Mouse (Mus musculus) urinary bladder, postnatal 4 days (tissue): ENCODE results near the gene Map4k4.
A peak's percentile ranks its signal among the peaks of the same experiment; 100 is the strongest.

ENCODE experiments used
- DNase-seq, 2 experiments: peaks; one replicate each; pipeline ENCODE4 v3.0.0; 2021 to 2022; ENCODE audit warnings: low spot score in 2 of 2

The Map4k4 gene

DNA sequence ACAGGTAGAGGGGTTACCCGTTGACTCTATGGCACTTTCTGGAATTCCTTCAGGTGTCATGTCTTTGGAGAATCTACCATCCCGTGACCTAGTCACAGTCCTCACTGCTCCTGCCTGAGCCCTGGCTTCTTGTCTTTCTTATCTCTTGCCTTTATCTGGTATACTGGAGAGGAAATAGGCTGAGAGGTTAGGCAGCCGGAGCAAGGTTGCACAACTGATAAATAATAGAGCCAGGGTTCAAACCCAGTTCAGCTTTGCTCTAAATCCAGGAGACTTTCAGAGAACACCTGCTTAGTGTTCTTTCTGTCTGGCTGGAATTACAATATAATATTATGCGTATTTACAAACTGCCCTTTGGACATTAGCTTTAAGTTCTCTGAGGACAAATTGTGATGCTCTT is 2.0 kb upstream of the Map4k4 start:
- no peak for DNase-seq

DNA sequence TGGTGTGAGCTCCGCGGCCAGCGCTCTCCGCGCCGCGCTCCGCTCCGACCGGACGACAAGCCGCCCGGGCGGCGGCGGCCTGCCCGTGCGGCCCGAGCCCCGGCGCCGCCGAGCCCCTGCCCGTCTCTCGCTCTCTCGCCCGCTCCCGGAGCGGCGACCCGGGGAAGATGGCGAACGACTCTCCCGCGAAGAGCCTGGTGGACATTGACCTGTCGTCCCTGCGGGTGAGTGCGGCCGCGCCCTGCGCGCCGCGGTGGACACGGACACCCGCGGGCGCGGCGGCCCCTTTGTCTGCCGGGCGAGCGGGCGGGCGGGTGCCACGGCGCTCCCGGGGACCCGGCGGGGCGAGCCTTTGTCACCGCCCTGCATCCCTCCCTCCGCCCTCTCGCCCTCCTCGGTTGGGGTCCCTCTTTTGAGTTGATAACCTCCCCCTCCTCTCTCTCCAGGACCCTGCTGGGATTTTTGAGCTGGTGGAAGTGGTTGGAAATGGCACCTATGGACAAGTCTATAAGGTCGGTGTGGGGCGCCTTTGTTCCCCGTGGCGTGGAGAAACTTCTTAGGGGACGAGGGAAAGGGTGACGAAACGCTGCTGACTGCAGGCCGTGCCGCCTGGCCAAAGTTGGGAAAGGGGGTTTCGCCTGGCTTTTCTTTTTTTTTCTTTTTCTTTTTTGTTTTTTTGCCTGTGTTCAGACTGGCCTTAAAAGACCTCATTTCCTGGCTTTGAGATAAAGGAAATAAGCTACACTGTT is 524 bp downstream of the Map4k4 start:
- DNase-seq, result peak in 1 of 2 experiments; percentile 46

DNA sequence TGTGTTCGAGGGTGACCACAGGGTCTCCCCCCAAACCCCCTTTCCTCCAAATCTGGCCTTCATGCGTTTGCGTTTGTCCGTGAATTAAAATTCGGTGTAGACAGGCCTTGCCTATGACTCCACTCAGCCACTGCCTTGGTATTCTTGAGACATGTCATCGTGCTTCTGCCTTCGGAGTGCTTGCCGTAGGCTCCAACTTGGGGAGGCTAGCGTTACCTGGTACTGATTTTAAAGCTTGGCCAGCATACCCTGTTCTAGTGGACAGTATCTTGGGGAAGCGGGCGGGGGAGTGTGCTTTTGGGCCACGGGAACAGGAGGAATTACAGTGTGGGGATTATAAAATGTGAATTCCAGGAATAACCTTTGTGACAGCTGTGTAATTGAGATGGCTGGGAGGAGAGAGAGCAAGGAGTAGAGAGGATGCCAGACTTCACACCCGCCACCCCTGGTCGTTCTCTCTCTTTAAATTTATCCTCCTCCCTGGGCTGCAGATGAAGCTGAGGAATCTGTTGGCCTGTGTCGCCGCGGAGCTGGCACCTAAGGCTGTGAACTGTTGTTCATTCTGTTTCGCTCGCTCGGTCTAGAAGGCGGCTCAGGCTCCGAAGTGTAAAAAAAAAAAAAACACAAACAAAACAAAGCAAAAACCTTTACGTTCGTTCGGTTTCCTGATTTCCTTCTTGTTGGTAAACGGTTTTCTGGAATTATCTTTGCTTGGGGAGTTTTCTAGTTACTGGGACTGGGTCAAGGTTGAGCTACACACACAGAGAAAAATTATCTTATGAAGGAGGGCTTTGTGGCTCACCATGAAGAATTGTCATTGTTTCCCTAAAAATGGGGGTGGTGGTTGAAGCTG is 1.4 kb downstream of the Map4k4 start:
- DNase-seq, result no peak

DNA sequence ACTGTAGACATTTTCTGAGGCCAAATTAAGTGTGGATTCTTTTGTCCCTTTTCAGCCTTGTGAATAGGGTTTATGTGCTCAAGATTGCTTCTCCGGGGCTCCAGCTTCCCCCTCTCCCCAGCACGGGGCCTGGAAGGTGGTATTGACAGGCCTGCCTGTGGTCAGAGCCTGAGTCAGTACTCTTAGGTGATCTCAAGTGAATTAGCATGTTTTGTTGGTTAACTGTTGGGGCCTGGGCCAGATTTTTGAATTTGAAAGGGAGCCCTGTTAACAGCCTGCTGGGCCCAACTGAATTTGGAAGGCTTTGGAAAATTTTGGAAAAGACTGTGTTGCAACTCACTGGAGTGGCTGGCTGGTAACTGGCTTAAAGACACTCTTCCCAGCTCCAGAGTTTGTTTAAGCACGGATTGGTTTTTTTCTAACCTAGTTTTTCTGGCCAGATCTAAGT is 2.0 kb downstream of the Map4k4 start:
- DNase-seq, result peak in 1 of 2 experiments; percentile 44

DNA sequence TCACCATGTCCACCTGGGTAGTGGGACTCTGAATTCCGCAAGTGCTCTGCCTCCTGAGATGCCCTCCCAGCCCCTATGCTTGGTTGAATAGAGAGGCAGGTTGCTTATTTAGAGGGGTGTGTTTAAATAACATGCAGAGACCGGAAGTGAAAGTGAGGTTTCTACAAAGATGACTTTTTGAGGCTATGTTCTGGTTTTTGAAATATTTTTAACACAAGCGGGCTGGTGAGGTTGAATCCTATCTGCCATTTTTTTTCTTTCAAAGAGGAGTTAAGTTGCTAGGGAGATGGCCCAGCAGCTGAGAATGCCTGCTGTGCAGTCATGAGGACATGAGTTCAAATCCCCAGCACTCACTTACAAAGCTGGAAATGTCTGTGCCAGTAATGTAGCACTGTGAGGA is 4.0 kb downstream of the Map4k4 start:
- no peak for DNase-seq

DNA sequence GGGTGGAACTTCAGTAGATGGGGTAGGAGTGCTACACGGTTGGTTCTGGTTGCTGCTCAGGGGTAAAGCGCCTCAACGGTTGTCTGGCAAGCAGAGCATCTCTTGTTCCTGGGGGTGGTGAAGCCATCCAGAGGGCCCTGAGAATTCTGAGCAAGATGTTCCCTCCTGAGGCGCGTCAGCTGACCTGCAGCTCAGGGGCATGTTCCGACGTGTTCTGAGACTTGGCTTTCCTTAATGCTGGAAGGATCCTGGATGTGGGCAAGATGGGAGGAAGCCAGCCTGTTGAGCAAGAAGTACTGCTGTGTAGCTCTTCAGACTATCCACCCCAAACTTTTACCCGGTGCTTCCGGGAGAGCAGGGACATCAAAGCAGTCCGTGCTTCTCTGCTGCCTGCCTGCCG is 6.2 kb downstream of the Map4k4 start:
- DNase-seq, result no peak

DNA sequence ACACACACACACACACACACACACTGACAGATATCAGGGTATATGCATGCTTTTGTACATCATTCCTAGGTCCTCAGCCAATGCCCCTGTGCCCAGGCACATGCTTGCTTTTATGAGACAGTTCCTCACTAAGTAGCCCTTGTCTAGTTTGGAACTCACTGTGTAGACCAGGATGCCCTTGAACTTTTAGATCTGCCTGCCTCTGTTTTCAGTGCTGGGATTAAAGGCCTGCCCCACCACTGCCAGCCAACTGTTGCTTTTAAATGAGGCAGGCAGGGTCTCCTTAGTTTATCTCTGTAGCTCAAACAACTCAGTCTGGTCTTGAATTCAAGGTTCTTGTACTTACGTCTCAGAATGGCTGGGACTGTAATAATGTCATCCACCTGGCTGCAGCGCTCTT is 8.3 kb downstream of the Map4k4 start:
- no peak for DNase-seq

DNA sequence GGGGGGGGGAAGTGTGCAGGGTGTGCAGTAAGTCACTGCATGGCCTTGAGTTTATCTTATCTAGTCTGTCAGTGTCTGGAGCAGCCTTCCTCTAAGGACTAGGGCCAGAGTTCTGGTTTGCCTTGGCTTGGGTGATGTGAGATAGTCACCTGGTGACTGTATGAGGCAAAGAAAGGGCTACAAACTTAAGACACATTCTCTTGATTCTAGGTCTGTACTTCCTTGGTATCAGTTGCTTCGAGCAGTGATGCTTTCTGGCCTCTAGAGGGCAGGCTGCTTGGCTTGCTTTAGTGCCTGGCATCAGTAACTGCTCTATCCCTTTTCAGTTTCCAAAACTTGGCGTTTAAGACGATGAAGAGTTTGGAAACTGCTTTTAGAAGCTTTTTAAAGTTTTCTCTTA is 10.7 kb downstream of the Map4k4 start:
- no peak for DNase-seq

DNA sequence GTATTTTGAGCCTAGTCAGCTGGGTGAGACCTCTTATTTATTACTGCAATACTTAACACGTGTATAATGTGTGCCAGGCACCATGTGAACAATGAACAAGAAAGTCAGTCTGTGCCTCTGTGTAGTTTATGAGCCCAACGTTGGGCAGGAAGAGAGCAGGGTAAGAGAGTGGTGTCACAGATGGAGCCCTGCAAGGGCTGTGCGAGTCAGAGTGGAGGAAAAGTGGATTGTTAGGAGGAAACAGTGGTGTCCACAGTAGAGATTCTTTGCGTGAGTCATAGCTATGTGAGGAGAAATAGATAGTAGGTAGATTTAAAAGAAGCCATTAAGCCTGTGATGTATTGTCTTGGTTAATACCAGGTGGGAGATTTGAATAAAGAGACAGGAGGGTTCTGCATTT is 12.5 kb downstream of the Map4k4 start:
- no peak for DNase-seq

DNA sequence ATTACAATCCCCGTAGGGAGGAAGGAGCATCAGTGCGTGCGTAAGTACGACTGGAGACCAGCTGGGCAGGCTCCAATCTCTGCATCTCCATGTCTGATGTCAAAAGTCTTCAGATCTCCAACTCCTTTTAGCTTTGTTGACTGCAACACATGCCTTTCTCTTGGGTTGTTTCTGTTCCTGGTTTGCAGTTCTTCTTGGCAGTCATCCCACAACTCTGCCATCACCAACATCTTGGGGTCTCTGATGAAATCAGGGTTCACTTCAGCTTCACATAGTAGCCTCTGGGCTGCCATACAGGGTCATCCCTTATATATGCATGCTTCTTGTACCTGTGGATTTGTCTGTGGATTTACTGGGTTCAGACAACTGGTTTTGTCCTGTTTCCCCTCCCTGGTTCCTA is 15.4 kb downstream of the Map4k4 start:
- no peak for DNase-seq

DNA sequence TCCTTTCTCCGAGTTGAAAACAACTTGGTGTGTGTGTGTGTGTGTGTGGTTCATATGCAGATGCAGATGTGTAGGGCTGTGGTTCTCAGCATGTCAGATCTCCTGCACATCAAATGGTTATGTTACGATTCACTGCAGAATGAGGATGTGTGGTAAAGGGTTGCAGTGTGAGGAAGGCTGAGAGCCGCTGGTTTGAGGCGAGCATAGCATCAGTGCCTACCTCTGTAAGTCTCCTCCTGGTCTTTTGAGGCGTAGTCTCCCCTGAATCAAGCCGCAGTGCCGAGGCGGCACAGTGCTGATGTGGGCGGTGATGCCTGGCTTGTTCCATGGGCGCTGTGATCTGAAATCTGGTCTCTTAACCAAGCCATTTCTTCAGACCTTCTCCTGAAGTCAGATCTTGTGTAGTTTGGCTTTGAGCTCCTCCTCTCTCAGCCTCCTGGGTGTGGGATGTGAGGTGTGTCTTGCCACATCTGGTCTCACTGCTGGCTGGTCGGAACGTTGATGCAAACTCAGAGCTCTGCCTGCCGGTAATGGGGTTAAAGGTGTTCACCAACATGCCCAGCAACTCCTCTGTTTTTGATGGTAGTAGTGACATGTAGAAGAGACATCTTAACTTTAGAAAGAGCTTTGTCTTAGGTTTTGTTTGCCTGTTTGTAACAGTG is 17.3 kb downstream of the Map4k4 start:
- DNase-seq, result no peak

DNA sequence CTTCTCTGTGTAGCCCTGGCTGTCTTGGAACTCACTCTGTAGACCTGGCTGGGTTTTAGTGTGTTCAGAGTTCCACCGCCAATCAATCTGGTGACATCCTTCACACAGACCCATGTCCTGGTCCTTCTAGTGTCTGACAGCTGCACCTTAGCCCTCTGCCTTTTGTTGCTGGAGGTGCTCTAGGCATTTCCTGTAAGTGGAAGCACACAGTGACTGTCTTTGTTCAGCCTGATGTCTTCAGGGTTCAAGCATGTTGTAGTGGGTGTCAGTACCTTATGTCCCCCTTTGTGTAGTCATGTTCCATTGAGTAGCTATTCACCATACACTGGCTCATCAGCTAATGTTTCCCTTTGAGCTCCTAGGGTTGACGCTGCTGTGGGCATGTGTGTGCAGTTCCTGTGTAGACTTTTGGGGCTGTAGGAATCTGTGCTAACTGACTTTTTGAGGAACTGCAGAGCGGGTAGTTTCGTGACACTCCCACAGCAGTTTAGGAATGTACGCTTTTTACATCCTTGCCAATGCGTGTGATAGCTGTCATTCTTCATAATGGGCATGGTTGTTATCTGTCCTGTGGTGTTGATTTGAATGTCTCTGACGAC is 17.9 kb downstream of the Map4k4 start:
- DNase-seq, result no peak

DNA sequence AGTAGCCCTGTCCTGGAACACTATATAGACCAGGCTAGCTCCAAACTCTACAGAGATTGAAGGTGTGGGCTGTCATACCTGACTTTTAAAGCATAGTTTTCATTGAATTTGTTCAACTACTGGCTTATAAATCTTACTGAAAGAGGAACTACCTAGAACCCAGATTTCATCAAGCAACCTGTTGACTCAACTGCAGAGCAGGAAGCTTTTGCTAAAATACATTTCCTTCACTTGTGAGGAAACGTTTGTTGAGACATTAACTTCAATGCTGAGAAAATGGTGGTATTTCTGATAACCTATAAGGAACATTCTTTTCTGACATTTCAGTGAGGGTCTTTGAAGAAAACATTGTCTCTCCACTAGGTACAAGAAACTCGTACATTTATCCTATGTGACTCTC is 19.9 kb downstream of the Map4k4 start:
- DNase-seq, result no peak

DNA sequence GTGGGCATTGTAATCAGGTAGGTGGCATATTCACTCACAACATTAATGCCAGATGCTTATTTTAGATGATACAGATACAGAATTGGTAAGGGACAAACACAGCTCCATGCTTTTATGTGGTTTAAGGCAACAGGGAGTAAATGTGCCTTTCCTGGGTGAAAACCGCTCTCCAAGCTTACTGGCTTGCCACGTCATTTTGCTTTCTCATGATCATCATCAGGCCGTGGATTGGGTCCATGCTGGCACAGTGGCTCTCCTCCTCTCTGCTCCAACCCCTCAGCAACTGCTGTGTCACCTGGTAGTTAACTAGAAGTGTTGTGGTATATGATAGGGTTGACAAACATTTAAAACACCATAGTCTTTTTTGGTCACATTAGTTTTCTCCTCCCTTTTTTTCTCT is 21.3 kb downstream of the Map4k4 start:
- no peak for DNase-seq

DNA sequence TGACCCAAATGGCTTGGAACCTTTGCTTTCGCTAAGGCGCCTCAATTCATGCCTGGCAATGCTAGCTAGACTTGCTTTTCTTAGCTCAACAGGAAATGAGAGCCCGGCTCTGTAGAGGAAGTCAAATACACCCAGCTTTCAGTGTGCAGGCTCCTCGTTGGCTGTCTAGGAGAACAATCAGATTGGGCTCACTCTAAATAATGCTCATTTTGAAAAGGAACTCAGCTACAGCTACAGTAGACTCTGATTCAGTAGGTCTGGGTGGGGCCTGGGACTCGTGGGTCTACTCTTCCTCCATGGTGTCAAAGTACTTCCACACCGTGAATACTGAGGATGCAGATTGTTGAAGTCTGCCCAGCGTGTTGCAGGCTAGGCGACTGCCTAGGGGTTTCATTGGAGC is 22.0 kb downstream of the Map4k4 start:
- DNase-seq, result no peak

DNA sequence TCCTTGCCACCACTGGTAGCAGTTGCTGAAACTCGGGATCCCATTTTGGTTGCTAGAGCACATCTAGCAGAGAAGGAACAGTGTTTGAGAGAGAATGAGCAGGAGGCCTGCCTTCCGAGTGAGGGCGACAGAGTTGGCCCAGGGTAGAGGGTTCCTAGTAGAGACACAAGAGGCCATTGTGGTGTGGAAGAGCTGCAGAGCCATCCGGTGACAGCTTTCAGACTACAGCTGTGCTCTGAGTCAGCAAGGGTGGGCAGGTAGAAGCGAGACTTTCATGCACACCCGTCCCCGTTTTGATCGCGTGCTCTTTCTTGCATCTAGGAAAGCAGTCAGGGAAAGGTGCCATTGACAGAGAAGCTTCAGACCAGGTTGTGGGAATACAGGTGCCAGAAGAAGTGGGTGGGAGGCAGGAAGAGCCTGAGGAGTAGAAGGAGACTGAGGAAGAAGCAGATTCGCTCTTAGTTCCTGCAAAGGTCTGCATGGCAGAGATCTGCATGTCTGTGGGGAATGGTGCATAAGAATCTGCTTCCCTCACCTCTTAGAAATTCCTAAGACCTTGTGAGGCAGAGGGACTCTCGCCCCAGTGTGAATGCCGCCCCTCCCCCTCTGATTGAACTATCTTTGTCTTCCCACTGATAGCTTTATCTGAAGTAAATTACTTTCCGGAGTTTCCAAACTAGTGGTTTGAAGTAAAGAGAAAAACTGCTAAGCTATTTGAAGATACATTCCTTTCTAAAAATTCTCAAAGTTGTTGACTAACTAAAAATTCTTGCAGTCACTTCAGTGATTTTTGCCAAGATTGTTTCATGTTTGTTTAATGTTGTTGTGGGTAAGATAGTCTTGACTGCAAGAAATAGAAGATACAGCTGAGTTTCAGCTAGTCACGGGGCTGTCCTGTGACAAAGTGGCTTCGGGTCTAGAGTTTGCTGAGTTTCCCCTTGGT is 23.0 kb downstream of the Map4k4 start:
- no peak for DNase-seq

DNA sequence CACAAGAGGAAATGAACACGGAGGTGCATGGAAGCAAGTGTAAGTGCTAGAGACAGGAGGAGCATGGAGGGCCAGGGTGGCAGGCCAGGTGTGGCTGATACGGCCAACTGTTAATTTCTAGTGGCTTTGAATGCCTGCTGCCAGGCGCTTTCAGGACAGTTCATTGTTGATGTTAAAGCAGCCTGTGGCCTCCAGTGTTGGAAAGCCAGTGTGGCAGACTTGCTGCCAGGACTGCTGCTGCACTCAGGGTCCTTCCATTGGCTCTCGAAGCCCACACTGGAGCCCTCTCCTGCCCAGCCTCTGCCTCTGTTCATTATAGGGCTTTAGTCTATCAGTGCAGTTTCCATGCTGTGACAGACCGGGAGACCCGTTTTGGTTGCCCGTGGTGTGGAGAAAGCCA is 30.3 kb downstream of the Map4k4 start:
- DNase-seq, result no peak

DNA sequence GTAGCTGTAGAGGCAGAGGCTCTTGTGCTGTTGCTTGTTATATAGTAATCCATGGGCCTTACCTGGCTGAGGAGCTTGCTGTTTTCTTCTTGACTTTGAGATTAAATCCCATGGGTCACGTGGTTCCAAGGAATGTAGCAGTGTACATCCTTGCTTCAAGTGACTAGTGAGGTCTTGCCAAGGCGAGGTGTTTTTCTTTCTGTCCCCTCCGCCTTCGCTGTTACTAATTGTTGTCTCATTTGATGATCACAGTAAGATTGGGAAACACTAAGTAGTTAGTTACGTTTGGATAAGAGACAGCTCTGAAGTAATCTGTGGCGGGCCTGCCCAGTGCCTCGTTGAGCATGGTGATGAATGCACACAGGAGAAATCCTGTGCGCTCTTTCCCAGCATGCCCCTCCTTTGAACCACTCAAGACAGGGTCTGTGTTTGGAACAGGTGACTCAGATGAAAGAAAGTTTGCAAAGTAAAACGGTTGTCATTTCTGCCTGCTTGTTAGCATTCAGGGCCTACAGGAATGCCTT is 31.6 kb downstream of the Map4k4 start:
- DNase-seq, result no peak

DNA sequence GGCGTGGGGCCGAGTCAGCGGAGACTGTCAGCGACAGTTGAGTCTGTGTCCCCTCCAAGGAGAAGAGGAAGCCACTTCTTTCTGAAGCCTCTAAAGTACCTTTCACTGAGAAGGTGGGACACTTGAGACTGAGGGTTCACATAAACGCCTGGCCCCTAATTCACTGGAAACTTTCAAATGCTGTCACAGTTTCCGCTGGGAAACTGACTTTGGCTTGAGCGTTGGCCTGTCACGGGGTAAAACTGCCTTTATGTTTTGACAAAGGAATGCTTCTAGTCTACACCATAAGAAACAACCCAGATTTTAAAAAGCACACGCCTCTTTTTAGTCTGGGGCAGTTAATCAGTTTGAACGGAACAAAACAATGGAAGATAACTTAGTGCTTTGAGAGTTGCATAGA is 32.2 kb downstream of the Map4k4 start:
- no peak for DNase-seq

DNA sequence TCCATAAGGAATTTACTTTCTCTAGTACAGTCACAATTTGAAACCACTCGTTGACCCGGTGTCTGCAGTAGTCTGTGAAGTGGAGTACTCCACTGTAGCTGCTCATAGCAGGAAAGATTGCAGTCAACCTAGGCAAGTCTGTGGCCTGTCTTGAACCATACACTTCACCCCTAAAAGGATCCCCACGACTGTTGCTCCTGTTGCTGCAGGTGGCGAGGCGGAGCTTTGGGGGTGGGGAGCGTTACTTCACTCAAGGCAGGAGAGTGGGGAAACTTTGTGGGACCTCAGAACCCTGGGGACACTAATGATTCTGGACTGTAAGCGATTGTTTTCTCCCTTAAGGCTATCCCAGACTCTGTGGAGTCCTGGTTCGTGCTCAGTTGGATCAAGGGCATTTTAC is 34.2 kb downstream of the Map4k4 start:
- DNase-seq, result no peak

DNA sequence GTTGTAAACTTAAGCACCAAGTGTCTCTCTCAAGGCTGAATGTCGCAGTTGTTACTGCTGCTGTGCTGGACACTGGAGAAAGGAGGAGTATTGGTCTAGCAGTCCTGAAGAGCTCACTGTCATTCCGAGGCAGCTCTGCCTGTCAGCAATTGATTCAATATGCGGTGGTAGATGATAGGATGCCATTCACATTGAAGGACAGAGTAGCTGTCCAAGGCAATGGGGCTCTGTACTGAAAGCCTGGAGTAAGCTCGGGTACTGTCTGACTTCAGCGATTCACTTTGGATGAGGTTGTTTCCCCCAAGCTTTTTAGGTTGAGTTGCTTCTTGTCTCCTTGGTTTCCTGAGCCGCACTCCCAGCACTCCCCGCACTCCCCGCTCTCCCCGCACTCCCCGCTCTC is 34.9 kb downstream of the Map4k4 start:
- DNase-seq, result no peak
